Mouse (Mus musculus) monocyte, adult 5-6 weeks (primary cell): Measurements from ENCODE around the gene Ccdc9b. TPM values are rescaled to one million over a fixed set of nuclear protein-coding genes. Genes with fewer than 3 reads are reported as not detected.
A peak's percentile ranks its signal among the peaks of the same experiment; 100 is the strongest.

Source experiments
- ATAC-seq: fragments of 153-309, 156-312 bp; replicated peaks from 2 replicates; pipeline ENCODE4 v1.8.0; 2017; ENCODE audit warnings: mild to moderate bottlenecking; ENCODE audit not compliant: low TSS enrichment, insufficient number of reproducible peaks, severe bottlenecking, poor library complexity, low FRiP score
- total RNA-seq: library from RNA; stranded (forward); fragments of 200-1000, 200-491, 200-594 nt; gene quantifications from 3 replicates; pipeline ENCODE4 v1.2.3, GENCODE M21; 2017

Gene Ccdc9b
- total RNA-seq, 1 experiment from 2014 or later = 0.10 TPM

- ATAC-seq = no peak
Measured at GRCm38 (mm10) chr2:118755407-118755806, 7.1 kb downstream of the Ccdc9b start.

DNA sequence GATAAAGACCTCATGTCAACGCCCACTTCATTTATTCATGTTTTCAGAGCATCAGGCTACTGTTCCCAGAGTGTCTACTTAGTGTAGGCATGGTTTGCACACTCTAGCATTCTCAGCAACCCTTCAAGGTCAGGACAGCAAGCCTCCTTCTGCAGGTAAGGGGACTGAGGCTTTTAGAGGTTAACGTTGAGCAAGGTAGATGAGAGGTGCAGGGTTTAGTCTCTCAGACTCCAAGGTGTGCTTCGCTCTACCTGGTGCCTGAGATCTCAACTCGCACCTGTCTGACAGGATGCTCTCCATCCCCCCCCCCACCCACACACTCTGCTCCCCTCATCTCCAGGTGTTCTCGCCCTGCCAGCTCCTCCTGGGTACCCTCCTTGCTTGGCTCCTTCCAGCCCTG, 8.3 kb downstream of the Ccdc9b start:
- ATAC-seq = no peak

GRCm38 (mm10) chr2:118752792-118753108, 9.7 kb downstream of the Ccdc9b start:
- no peak for ATAC-seq

DNA sequence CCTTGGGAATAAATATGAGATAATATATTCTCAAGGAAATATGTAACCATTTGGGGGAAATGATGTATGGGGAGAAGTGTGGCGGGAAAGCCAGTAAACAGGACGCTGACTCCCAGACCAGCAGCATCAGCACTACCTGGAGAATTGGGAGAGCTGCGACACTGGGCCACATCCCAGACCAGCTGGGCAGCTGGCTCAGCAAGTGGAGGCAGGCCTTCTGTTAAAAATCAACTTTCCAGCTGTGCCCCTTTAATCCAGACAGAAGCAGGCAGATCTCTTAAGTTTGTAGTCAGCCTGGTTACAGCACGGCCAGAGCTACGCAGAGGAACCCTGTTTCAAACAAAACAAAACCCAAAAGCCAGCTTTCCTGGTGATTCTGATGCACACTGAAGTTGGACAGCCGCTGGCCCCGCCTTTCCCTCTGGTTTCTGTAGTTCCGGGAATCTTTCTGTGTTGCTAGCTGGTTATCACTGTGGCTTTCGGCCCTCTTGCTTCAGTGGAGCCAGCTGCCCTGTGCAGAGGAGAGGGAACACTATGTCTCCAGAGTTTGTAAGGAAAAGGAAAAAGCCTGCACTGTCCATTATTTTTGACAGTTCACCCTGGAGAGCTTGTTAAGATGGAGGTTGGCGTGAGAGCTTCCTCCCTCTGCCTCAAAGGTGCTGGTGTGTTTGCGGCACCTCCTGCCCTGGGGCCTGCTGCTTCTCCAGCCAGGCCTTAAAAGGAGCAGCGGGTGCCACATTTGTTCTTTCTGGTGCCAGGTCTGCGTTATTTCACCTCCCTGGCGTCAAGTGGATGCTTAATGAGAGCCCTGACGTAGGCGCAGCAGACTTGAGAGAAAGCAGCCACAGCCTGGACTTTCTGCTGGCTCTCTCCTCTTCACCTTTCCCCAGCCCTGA, 10.3 kb downstream of the Ccdc9b start:
- ATAC-seq = no peak

GRCm38 (mm10) chr2:118750476-118750875, 12.0 kb downstream of the Ccdc9b start:
- ATAC-seq = no peak

GRCm38 (mm10) chr2:118749341-118749884, 13.0 kb downstream of the Ccdc9b start:
- ATAC-seq = no peak

GRCm38 (mm10) chr2:118747301-118747960, 15.0 kb downstream of the Ccdc9b start:
- ATAC-seq = no peak

GRCm38 (mm10) chr2:118745915-118746901, 16.3 kb downstream of the Ccdc9b start:
- ATAC-seq = 0 out of 2 replicates have a peak, but pooled peaks have one; percentile 16

GRCm38 (mm10) chr2:118745232-118745884, 17.1 kb downstream of the Ccdc9b start, which contains the start of gene Inafm2:
Inafm2 (plus strand) TSS chr2:118745758.
- peak; percentile 76 for ATAC-seq

DNA sequence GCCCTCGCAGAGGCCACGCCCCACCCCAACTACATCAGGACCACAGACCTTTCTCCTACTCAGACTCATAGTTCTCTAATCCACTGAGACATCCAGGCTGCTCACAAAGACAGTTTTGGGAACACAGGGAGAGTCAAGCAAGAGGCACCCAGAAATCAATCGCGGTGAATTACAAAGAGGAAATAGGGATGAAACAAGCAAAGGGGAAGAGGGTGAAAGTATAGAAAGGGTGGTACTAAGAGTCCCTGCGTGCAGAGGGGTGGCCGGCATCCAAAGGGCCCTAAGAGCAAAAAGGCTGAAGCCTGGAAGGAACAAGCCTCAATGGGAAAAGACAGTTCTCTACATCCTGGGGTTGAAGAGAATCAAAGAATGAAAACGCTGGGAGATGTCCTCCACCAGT, 17.8 kb downstream of the Ccdc9b start:
- no peak for ATAC-seq

GRCm38 (mm10) chr2:118743261-118743943, 19.1 kb downstream of the Ccdc9b start:
- ATAC-seq = peak; percentile 50

- no peak for ATAC-seq
Measured at GRCm38 (mm10) chr2:118741183-118741582, 21.3 kb downstream of the Ccdc9b start.

DNA sequence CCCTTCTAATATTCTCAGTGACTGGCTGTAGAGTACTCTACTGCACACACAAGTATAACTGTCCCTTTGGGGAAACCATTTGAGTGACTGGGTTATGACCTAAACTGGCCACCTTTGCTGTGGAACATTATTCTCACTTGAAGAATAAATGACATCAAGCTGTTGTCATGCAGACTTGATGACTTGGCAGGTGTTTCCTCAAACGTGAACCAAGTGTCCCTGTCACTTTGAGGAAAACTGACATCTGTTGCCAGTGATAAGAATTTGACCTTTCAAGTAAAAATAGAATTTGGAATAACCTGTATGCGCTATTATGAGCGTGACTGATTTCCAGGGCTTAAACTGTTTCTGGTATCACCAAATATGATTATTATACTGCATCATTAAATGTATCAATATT, 22.1 kb downstream of the Ccdc9b start:
- no peak for ATAC-seq

DNA sequence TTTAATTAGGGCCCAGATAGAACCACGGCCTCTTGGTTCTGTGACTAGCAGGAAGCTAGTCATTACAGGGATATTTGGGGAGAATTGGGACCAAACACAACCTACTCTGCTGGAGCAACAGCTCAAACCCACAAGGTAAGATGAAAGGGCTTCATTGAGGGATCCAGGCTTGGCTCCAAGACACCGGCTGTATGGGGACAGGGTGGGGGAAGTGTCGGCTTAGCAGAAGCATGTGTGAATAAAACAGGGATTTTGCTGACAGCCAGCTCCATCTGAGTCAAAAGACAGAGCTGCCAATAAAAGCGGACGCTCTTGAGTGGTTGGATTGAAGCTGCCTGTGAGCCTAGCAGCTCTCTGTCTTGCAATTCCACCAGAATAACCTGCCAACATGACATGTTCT, 29.1 kb downstream of the Ccdc9b start:
- no peak for ATAC-seq

DNA sequence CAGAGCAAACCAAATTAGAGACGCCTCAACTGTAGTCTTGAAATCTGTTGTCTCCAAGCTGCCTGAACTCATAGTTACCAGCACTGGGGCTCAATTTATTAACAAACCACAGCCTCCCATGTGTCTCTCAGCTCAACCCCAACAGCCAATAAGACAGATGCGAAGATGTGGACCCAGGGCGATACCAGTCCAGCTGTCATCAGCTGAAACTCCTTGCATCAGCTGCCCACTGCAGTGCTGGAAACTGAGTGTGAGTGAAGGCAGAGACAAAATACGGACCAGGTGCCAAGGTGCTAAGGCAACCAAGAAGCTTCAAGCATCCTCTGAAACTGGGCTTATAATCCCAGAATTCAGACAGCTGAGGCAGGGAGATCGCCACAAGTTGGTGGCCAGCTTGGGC, 30.5 kb downstream of the Ccdc9b start:
- ATAC-seq = no peak

DNA sequence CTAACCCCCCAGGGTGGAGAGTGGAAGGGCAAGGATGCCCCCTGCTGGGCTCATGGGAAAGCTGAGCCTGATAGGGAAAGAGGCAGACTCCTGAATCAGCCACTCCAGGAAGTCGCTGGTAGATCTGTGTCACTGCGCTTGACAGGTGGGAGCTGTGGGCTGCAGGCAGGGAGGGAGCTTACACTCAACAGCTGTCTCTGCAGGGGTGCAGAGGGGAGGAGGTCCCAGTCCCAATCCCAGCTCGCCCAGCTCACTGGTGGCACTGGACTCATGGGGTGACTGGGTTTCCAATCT, 31.9 kb downstream of the Ccdc9b start:
- ATAC-seq = 0 out of 2 replicates have a peak, but pooled peaks have one; percentile 37

GRCm38 (mm10) chr2:118729816-118730621, 32.4 kb downstream of the Ccdc9b start:
- ATAC-seq = no peak
